Mouse (Mus musculus) heart, embryonic 10.5 days (tissue): Measurements from ENCODE around the gene Fmod. TPM values are rescaled to one million over a fixed set of nuclear protein-coding genes. Genes with fewer than 3 reads are reported as not detected.

ENCODE experiments used
- DNase-seq: peaks from one replicate; pipeline ENCODE4 v3.0.0-alpha.2; 2017; ENCODE audit warnings: low spot score
- H3K27ac ChIP-seq: fragments of 300-500 bp; sonication (generic); 2 replicates; pipeline ENCODE4 v1.5.1; 2016; ENCODE audit warnings: mild to moderate bottlenecking
- H3K27me3 ChIP-seq: fragments of 300-500 bp; sonication (generic); 2 replicates; pipeline ENCODE4 v1.6.1; 2016; ENCODE audit warnings: mild to moderate bottlenecking; ENCODE audit not compliant: poor library complexity, insufficient read depth, severe bottlenecking
- H3K36me3 ChIP-seq: fragments of 300-500 bp; sonication (generic); 2 replicates; pipeline ENCODE4 v1.6.1; 2016; ENCODE audit warnings: mild to moderate bottlenecking, moderate library complexity
- H3K4me1 ChIP-seq: fragments of 300-500 bp; sonication (generic); 2 replicates; pipeline ENCODE4 v1.6.1; 2016; ENCODE audit warnings: mild to moderate bottlenecking
- H3K4me3 ChIP-seq: fragments of 300-500 bp; sonication (generic); 2 replicates; pipeline ENCODE4 v1.5.1; 2016; ENCODE audit warnings: mild to moderate bottlenecking, moderate library complexity
- H3K9me3 ChIP-seq: fragments of 300-500 bp; sonication (generic); 2 replicates; pipeline ENCODE4 v1.6.1; 2016; ENCODE audit warnings: mild to moderate bottlenecking, moderate library complexity
- WGBS: fragments of 180-500 bp; shearing (Covaris S2); methylation state at CpG from one replicate; pipeline ENCODE4 v1.1.7; 2016; 5-methylcytosine and 5-hydroxymethylcytosine counted together
- polyA plus RNA-seq: library from polyadenylated mRNA; unstranded; fragments of >200 nt; fragmentation: Nextera tagmentation; extraction: Ambion mirVana; gene quantifications from 2 replicates; pipeline ENCODE4 v1.2.1, GENCODE M21; 2016

Gene Fmod
- polyA plus RNA-seq, 1 experiment from 2014 or later = 9.5 TPM

- H3K4me1 ChIP-seq = peaks cover 75% of the 10 kb centered on the region
- no peak for DNase-seq
- 68% methylated on average over 8 of the region's 8 CpGs for WGBS
- H3K27ac ChIP-seq = peak overlapping the region; percentile 81; the same call in 1 of the 2 replicates
- no peaks in the 10 kb centered on the region for H3K9me3 ChIP-seq
- no peaks in the 10 kb centered on the region for H3K27me3 ChIP-seq
- H3K4me3 ChIP-seq = no peak overlapping the region
- H3K36me3 ChIP-seq = peaks cover 6% of the 10 kb centered on the region; the same call in 1 of the 2 replicates
These were observed 33.1 kb downstream of the Fmod start for GRCm38 (mm10) chr1:134070099-134070669.

- peaks cover 20% of the 10 kb centered on the region for H3K36me3 ChIP-seq
- peaks cover 73% of the 10 kb centered on the region for H3K4me1 ChIP-seq
- peak overlapping the region; percentile 81 for H3K27ac ChIP-seq
- H3K9me3 ChIP-seq = no peaks in the 10 kb centered on the region
- 38% methylated on average over 10 of the region's 10 CpGs for WGBS
- no peak for DNase-seq
- H3K4me3 ChIP-seq = no peak overlapping the region
- H3K27me3 ChIP-seq = no peaks in the 10 kb centered on the region
These were observed 34.5 kb downstream of the Fmod start for GRCm38 (mm10) chr1:134071411-134072018.

GRCm38 (mm10) chr1:134073061-134073564, 36.1 kb downstream of the Fmod start:
- H3K4me1 ChIP-seq = peaks cover 74% of the 10 kb centered on the region
- no peaks in the 10 kb centered on the region for H3K9me3 ChIP-seq
- 39% methylated on average over 6 of the region's 6 CpGs for WGBS
- no peak overlapping the region for H3K4me3 ChIP-seq
- H3K27ac ChIP-seq = peak overlapping the region; percentile 81
- peaks cover 30% of the 10 kb centered on the region for H3K36me3 ChIP-seq
- peak; percentile 91 for DNase-seq
- no peaks in the 10 kb centered on the region for H3K27me3 ChIP-seq

- Histone ChIP-seq H3K27ac (peak overlapping the region; percentile 81), H3K27me3 (no peaks in the 10 kb centered on the region), H3K36me3 (peaks cover 30% of the 10 kb centered on the region), H3K4me1 (peaks cover 76% of the 10 kb centered on the region), H3K9me3 (no peaks in the 10 kb centered on the region), H3K4me3 (no peak overlapping the region)
- WGBS = 76% methylated on average over 1 of the region's 1 CpGs
- DNase-seq = no peak
These were observed 36.6 kb downstream of the Fmod start for GRCm38 (mm10) chr1:134073658-134074057.

GRCm38 (mm10) chr1:134074184-134074583, 37.1 kb downstream of the Fmod start:
- Histone ChIP-seq H3K27ac (peak overlapping the region; percentile 67; the same call in 1 of the 2 replicates), H3K9me3 (no peaks in the 10 kb centered on the region), H3K4me1 (peaks cover 78% of the 10 kb centered on the region), H3K36me3 (peaks cover 30% of the 10 kb centered on the region), H3K4me3 (no peak overlapping the region), H3K27me3 (no peaks in the 10 kb centered on the region)
- no peak for DNase-seq
- WGBS = 45% methylated on average over 3 of the region's 3 CpGs

- DNase-seq = no peak
- Histone ChIP-seq H3K4me3 (no peak overlapping the region), H3K27me3 (no peaks in the 10 kb centered on the region), H3K36me3 (peaks cover 30% of the 10 kb centered on the region), H3K4me1 (peaks cover 82% of the 10 kb centered on the region), H3K9me3 (no peaks in the 10 kb centered on the region), H3K27ac (no peak overlapping the region)
- 88% methylated on average over 10 of the region's 10 CpGs for WGBS
These were observed 37.6 kb downstream of the Fmod start for GRCm38 (mm10) chr1:134074606-134075005.

- peak overlapping the region; percentile 2; the same call in 1 of the 2 replicates for H3K27ac ChIP-seq
- H3K9me3 ChIP-seq = no peaks in the 10 kb centered on the region
- H3K36me3 ChIP-seq = peaks cover 30% of the 10 kb centered on the region
- H3K4me1 ChIP-seq = peaks cover 84% of the 10 kb centered on the region
- 0 out of 2 replicates have a peak overlapping the region, but pooled peaks have one; percentile 8 for H3K4me3 ChIP-seq
- no peaks in the 10 kb centered on the region for H3K27me3 ChIP-seq
- 89% methylated on average over 8 of the region's 8 CpGs for WGBS
- DNase-seq = no peak
These were observed 38.5 kb downstream of the Fmod start for GRCm38 (mm10) chr1:134075532-134075931.

GRCm38 (mm10) chr1:134076789-134077188, 39.7 kb downstream of the Fmod start:
- DNase-seq = no peak
- Histone ChIP-seq H3K27me3 (no peaks in the 10 kb centered on the region), H3K4me3 (no peak overlapping the region), H3K27ac (no peak overlapping the region), H3K9me3 (no peaks in the 10 kb centered on the region), H3K4me1 (peaks cover 81% of the 10 kb centered on the region), H3K36me3 (peaks cover 30% of the 10 kb centered on the region)
- WGBS = 69% methylated on average over 2 of the region's 2 CpGs

GRCm38 (mm10) chr1:134077389-134078060, 40.5 kb downstream of the Fmod start:
- Histone ChIP-seq H3K4me1 (peaks cover 81% of the 10 kb centered on the region), H3K9me3 (no peaks in the 10 kb centered on the region), H3K27ac (peak overlapping the region; percentile 93), H3K4me3 (peak overlapping the region; percentile 66), H3K27me3 (no peaks in the 10 kb centered on the region), H3K36me3 (peaks cover 30% of the 10 kb centered on the region)
- DNase-seq = no peak
- 42% methylated on average over 14 of the region's 14 CpGs for WGBS

GRCm38 (mm10) chr1:134078061-134078795, 41.2 kb downstream of the Fmod start:
- 8% methylated on average over 19 of the region's 19 CpGs for WGBS
- DNase-seq = peak; percentile 88
- Histone ChIP-seq H3K4me1 (peaks cover 81% of the 10 kb centered on the region), H3K36me3 (peaks cover 30% of the 10 kb centered on the region), H3K4me3 (peak overlapping the region; percentile 66), H3K27ac (peak overlapping the region; percentile 93), H3K9me3 (no peaks in the 10 kb centered on the region), H3K27me3 (no peaks in the 10 kb centered on the region)

GRCm38 (mm10) chr1:134078802-134079476, 41.9 kb downstream of the Fmod start, which contains the start of gene Btg2:
TSS of gene Btg2 (minus strand) at chr1:134079120.
- WGBS = under 1% methylated on average over 61 of the region's 62 CpGs
- Histone ChIP-seq H3K27me3 (no peaks in the 10 kb centered on the region), H3K27ac (peak within 1 kb of the TSS; percentile 93), H3K9me3 (no peaks in the 10 kb centered on the region), H3K4me1 (peaks cover 81% of the 10 kb centered on the region), H3K36me3 (peaks cover 30% of the 10 kb centered on the region), H3K4me3 (peak within 1 kb of the TSS; percentile 66)
- DNase-seq = peak; percentile 99
